Mouse (Mus musculus) thymus, postnatal 4 days (tissue): ENCODE data around the gene Uggt1.
A peak's percentile ranks its signal among the peaks of the same experiment; 100 is the strongest.

Experiments used
- DNase-seq: peaks from one replicate; pipeline ENCODE4 v3.0.0; 2021

Gene Uggt1

GRCm38 (mm10) chr1:36244058-36244827 is at the start of gene Uggt1:
Uggt1 (minus strand) TSS chr1:36244720.
- DNase-seq, result peak; percentile 91

- peak; percentile 64 for DNase-seq
These were observed 49.0 kb upstream of the Uggt1 start for GRCm38 (mm10) chr1:36293470-36293869.

- DNase-seq, result peak; percentile 47
These were observed 37.3 kb upstream of the Uggt1 start for GRCm38 (mm10) chr1:36281849-36282248.

DNA sequence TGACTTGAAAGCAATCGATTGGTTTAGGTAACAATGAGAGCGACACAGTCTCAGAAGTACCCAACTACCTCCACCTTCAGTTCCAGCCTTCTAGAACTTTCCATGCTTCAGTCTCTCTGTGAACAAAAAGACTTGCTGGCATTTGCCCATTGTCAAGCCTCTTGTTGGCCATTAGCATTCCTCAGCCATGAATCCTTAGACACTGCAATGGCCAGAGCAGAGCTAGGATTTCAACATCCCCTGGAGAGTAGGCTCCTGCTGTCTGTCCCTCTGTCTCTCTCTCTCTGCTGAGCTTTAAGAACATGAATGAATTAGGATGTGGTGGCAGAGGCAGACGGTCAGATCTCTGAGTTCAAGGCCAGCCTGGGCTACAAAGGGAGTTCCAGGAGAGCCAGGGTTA is 36.4 kb upstream of the Uggt1 start:
- no peak for DNase-seq

- DNase-seq, result peak; percentile 97
These were observed 34.7 kb upstream of the Uggt1 start for GRCm38 (mm10) chr1:36279202-36279601.

DNA sequence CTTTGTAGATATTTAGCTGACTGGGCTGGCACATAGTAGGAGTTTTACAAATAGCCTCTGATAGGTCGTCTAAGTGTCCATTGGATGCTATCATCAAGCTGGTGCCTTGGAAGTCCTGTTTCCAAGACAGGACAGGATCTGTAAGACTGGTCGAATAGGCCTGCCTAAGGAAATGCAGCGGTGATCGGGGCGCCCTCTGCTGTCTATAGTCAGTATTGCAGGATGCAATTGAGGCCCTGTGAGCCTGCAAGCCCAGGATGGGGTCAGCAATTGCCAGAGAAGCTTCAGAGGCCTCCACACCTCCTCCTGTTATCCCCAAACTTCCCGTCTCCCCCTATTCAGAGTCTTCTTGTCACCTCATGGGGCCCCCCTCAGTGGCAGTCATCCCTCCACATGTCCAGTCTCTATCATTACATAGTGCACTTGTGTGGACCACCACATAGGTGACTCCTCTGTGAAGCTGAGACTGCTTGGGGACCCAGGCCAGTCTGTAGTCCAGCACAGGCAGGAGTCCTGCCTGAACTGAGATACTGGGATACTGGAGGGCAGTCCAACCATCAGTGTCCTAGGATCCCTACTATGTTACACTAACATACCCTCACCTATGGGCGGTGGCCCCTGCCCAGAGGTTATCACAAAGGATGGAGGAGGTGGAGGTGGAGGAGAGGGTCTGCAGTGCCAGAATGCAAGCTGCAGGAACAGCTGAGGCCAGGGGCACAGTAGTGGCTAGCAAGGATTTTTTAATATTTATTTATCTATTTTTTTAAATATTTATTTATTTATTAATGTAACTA is 32.9 kb upstream of the Uggt1 start:
- peak; percentile 93 for DNase-seq

DNA sequence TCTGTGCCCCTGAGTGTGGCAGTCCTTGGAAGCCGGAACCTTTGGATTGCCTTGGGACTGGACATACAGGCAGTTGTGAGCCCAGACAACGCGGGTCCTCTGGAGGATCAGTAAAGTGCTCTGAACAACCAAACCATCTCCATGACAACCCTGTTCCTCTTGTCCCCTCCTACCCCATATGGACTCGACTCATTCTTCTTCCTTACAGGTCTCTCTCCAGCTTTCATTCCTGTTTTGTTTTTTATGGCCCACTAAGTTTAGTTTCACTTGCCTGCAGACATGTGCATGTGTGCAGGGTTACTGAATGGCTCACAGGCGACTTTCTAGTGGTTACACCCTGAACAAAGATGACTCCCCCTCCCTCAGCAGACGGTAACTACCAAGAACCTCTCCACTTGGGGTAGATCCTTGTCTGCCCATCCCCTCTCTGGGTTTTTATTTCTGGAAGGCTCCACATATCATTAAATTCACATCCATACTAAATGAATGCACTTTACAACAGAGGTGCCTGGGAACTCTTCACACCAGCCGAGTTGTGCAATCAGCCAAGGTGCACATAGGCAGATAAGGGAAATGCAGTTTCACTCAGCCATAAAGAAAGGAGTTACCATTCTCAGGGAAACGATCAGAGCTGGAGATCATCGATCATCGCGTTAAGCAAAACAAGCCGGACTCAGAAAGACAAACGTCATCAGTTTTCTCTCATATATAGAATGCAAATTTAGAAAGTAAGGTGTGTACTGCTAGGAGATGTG is 31.3 kb upstream of the Uggt1 start:
- no peak for DNase-seq

DNA sequence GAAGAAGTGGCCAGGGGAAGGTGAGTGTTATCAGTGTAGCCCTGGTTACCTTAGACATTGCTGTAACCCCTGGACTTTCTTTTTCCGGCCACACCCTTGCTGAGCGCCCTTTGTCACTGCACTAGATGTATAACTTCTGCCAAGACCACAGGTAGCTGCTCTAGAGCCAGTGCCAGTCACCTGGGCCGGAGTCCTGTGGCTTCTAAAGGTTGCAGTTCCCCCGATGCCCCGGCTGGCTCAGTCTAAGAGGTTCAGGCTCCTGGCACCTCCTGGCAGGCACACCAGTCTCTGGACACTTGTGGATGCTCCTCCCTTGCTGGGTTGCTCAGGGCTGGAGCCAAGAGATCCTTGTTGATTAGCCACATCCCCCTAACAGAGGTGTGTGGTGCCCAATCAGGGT is 29.9 kb upstream of the Uggt1 start, which contains the start of gene Neurl3:
Gene Neurl3 (minus strand): TSS at position 225 of the 400 bp plus-strand sequence.
- DNase-seq, result peak; percentile 15

GRCm38 (mm10) chr1:36273288-36273687 is 28.8 kb upstream of the Uggt1 start:
- DNase-seq, result peak; percentile 29

GRCm38 (mm10) chr1:36272546-36272945 is 28.0 kb upstream of the Uggt1 start:
- DNase-seq, result peak; percentile 56

GRCm38 (mm10) chr1:36271516-36272230 is 27.2 kb upstream of the Uggt1 start:
- peak; percentile 19 for DNase-seq

DNA sequence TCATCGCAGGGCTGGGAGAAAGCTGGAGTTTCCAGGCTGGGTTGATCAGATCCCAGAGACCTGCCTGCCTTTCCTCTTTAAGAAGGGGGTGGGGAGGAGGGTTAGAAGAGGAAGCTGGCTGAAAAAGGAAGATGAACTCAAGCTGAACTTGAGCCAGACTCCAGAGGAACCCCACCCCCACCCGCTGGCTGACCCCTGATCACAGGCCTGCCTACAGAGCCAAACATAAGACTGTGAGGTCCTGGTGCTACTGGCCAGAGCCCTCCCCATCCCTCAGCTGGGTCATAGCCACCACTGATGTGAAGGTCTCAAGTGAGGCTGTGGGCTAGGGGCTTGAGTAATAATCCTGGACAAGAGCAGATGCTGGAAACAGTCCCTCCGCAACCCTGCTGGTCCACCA is 26.1 kb upstream of the Uggt1 start:
- peak; percentile 10 for DNase-seq

GRCm38 (mm10) chr1:36269121-36269795 is 24.7 kb upstream of the Uggt1 start:
- peak; percentile 22 for DNase-seq

DNA sequence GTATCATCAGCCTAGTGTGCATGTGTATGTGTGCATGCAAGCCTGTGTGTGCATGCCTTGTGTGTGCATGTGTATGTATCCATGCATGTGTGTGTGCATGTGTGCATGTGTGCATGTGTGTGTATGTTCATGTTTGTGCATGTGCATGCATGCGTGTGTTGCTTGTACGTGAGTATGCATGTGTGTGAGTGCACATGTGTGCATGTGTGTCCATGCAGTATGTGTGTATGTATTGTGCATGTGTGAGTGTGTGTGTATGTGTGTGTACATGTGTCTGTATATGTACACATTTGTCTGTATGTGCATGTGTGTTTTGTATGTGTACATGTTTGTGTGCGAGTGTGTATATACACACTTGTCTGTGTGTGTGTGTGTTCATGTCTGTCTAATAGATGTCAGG is 23.1 kb upstream of the Uggt1 start:
- no peak for DNase-seq

- DNase-seq, result peak; percentile 35
These were observed 21.8 kb upstream of the Uggt1 start for GRCm38 (mm10) chr1:36266293-36266692.

GRCm38 (mm10) chr1:36263833-36264488 is 19.4 kb upstream of the Uggt1 start:
- DNase-seq, result peak; percentile 61

- DNase-seq, result peak; percentile 48
These were observed 17.4 kb upstream of the Uggt1 start for GRCm38 (mm10) chr1:36261708-36262504.

GRCm38 (mm10) chr1:36260418-36260817 is 15.9 kb upstream of the Uggt1 start:
- DNase-seq, result no peak

GRCm38 (mm10) chr1:36259281-36259680 is 14.8 kb upstream of the Uggt1 start:
- DNase-seq, result no peak

DNA sequence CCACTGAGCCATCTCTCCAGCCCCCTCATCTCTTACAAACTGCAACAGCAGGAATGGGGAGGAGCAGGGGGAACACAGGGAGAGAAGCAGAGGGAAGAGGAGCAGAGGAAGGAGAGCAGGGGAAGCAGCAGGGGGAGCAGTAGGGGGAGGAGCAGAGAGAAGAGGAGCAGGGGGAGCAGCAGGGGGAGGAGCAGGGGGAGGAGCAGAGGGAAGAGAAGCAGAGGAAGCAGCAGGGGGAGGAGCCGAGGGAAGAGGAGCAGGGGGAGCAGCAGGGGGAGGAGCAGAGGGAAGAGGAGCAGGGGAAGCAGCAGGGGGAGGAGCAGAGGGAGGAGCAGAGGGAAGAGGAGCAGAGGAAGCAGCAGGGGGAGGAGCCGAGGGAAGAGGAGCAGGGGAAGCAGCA is 14.1 kb upstream of the Uggt1 start:
- no peak for DNase-seq

- DNase-seq, result no peak
These were observed 12.8 kb upstream of the Uggt1 start for GRCm38 (mm10) chr1:36257276-36257675.
